Mouse (Mus musculus) naive thymus-derived CD4-positive, alpha-beta T cell, adult 5 months (primary cell): ENCODE results near the gene Serpina1f. TPM values are rescaled to one million over a fixed set of nuclear protein-coding genes. Genes with fewer than 3 reads are reported as not detected.

ENCODE experiments used
- polyA plus RNA-seq: library from polyadenylated mRNA; unstranded; fragments of 100-300 nt; shearing (Covaris generic); gene quantifications from one replicate; pipeline ENCODE4 v1.2.1, GENCODE M21; 2017

Serpina1f gene
- not detected for polyA plus RNA-seq

GRCm38 (mm10) chr12:103695429-103695828 is at the start of gene Serpina1f:
Gene Serpina1f (minus strand): TSS chr12:103695529.

GRCm38 (mm10) chr12:103676039-103676438 is 19.3 kb downstream of the Serpina1f start, which contains the start of gene Serpina16:
Gene Serpina16 (minus strand): TSS chr12:103676139.

GRCm38 (mm10) chr12:103656848-103657626 is 38.3 kb downstream of the Serpina1f start, which contains the start of gene Serpina6:
Gene Serpina6 (minus strand): TSS chr12:103657212.

Other genes with a start within 250 kb of the Serpina1f start
- gene Ifi27l2b, start 238.3 kb downstream of the Serpina1f start, polyA plus RNA-seq: not detected
- not detected for gene Ppp4r4, start 163.2 kb downstream of the Serpina1f start, polyA plus RNA-seq
- gene Serpina10, start 64.1 kb downstream of the Serpina1f start, polyA plus RNA-seq: not detected
- not detected for gene Serpina6, start 38.3 kb downstream of the Serpina1f start, polyA plus RNA-seq
- gene Serpina16, start 19.4 kb downstream of the Serpina1f start, polyA plus RNA-seq: not detected
- not detected for gene Serpina1d, start 78.1 kb upstream of the Serpina1f start, polyA plus RNA-seq
- not detected for gene Serpina1b, start 134.8 kb upstream of the Serpina1f start, polyA plus RNA-seq
- gene Serpina1a, start 168.0 kb upstream of the Serpina1f start, polyA plus RNA-seq: not detected
- gene Serpina1c, start 209.4 kb upstream of the Serpina1f start, polyA plus RNA-seq: not detected